ENCODE assay signal across 8 mouse cellular contexts in the genomic region with DNA sequence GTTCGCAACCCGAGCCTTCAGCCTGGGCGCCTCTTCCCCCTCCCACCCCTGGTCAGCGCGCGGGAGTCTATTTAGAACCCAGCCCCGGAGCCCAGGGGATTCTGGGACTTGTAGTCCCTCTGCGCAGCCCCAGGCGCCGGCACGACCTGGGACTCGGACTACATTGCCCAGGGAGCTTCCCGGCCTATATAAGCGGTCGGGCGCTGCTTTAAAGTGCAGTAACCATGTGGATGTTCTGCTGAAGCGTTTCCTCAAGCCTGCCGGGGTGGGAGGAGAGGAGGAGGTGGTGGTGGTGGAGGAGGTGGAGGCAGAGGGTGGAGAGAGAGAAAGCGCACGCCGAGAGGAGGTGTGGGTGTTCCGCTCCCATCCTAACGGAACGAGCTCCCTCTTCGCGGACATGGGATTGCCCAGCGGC. TPM values are rescaled to one million over a fixed set of nuclear protein-coding genes. Genes with fewer than 3 reads are reported as not detected.
DNase-seq lines count a peak whose midpoint lies in the region; ATAC-seq lines count a peak whose summit lies in the region.

A gene (plus strand): TSS at position 216 of the 415 bp plus-strand sequence.

- H3K4me3 ChIP-seq in intestine, embryonic 14.5 days (ENCODE audit: low read depth, low read length), result peak within 1 kb of the TSS; percentile 74

- DNase-seq in adrenal gland, adult 18-20 months (ENCODE audit: low spot score in 2 of 2), result peak; percentile 96 to 99
- peak; percentile 98 for DNase-seq in embryo, embryonic 11 days
- DNase-seq in gastrocnemius, postnatal 25 days, result peak; percentile 97
- peak; percentile 95 for DNase-seq in intestine, embryonic 14.5 days (ENCODE audit: low spot score)
- DNase-seq in left cerebral cortex, postnatal 14 days (ENCODE audit: low spot score in 2 of 2), result peak; percentile 97 to 98
- DNase-seq in mesoderm, embryonic 11.5 days (ENCODE audit: low read depth, low spot score), result peak; percentile 98
- DNase-seq in right cerebral cortex, postnatal 36 days (ENCODE audit: low spot score in 2 of 2), result peak; percentile 96
- peak; percentile 98 for DNase-seq in yolk sac, embryonic 10.5 days (ENCODE audit: low spot score)

- WGBS in intestine, embryonic 14.5 days, result under 1% methylated on average over 27 of the region's 27 CpGs

- ATAC-seq in intestine, embryonic 14.5 days (replicated peaks; ENCODE audit: low FRiP score, low TSS enrichment, low read depth), result peak; percentile 100

- no peaks in the 10 kb centered on the region for H3K27me3 ChIP-seq in intestine, embryonic 14.5 days (replicated peaks; ENCODE audit: control insufficient read depth, insufficient read depth, low read length)

- H3K4me1 ChIP-seq in intestine, embryonic 14.5 days (replicated peaks; ENCODE audit: control insufficient read depth, insufficient read depth, low read length), result peaks cover 21% of the 10 kb centered on the region; the same call in 1 of the 2 replicates

- intact Hi-C loops in left cerebral cortex, postnatal 14 days (cut with DNase I), result loop anchor here (2.0 to 5.0 kb wide), 3 partner anchors 94 to 194 kb away; no protein-coding TSS in a partner anchor

- H3K27ac ChIP-seq in intestine, embryonic 14.5 days (ENCODE audit: low read depth), result peak within 1 kb of the TSS; percentile 77

- peak within 1 kb of the TSS; percentile 84 for H3K4me2 ChIP-seq in intestine, embryonic 14.5 days (ENCODE audit: low read length)

- H3K9ac ChIP-seq in intestine, embryonic 14.5 days (ENCODE audit: low read length), result peak within 1 kb of the TSS; percentile 59

- no peaks in the 10 kb centered on the region for H3K36me3 ChIP-seq in intestine, embryonic 14.5 days (ENCODE audit: control insufficient read depth, insufficient read depth, low read length)

- no peaks in the 10 kb centered on the region for H3K9me3 ChIP-seq in intestine, embryonic 14.5 days (ENCODE audit: control insufficient read depth, low read length)

RNA-seq across cellular contexts. Expression of the gene that starts here (rescaled TPM):
- total RNA-seq in adrenal gland, adult 18-20 months (2021), result 100 to 1,000 TPM; 114 to 186 TPM
- total RNA-seq in gastrocnemius, postnatal 25 days (2021), result 10 to 100 TPM; 12.3 to 12.5 TPM
- 14.5 and 15.6 TPM in 2 replicates for polyA plus RNA-seq in intestine, embryonic 14.5 days (2014; fragmentation: Nextera tagmentation; extraction: Ambion mirVana)
- 100 to 1,000 TPM; 156 to 179 TPM for total RNA-seq in left cerebral cortex, postnatal 14 days (2021)

Comparison
In these comparisons a context has a peak if more than half of its experiments do, and no peak if none do; other contexts are left out.
1. Peak in every context shown above with its lines: DNase-seq, ATAC-seq, H3K4me3 ChIP-seq and H3K27ac ChIP-seq.
2. RNA of the gene that starts here (total RNA-seq): 114 to 186 TPM in adrenal gland, adult 18-20 months and 156 to 179 TPM in left cerebral cortex, postnatal 14 days; 12.3 to 12.5 TPM in gastrocnemius, postnatal 25 days; every median in the first group is over 4 times any median in the second.